Mouse (Mus musculus) C2C12 (cell line): ENCODE data around the gene Rnf17.

ENCODE experiments used
- CEBPB ChIP-seq: IDR thresholded peaks from one replicate; pipeline ENCODE4 v1.6.1; 2011; ENCODE audit warnings: low read depth, mild to moderate bottlenecking, control low read depth, moderate library complexity
- CTCF ChIP-seq: IDR thresholded peaks from one replicate; pipeline ENCODE4 v1.5.1; 2011; ENCODE audit not compliant: control insufficient read depth, insufficient read depth, insufficient read length
- FOSL1 ChIP-seq: IDR thresholded peaks from one replicate; pipeline ENCODE4 v1.8.0; 2011; ENCODE audit warnings: mild to moderate bottlenecking, low read length; ENCODE audit not compliant: poor library complexity, insufficient read depth, severe bottlenecking
- MAX ChIP-seq: IDR thresholded peaks from one replicate; pipeline ENCODE4 v1.6.1; 2011; ENCODE audit warnings: mild to moderate bottlenecking, control low read depth
- MYOG ChIP-seq: IDR thresholded peaks from one replicate; pipeline ENCODE4 v1.6.1; 2011; ENCODE audit not compliant: control insufficient read depth, insufficient read length; ENCODE audit errors: extremely low read depth
- USF1 ChIP-seq: IDR thresholded peaks from one replicate; pipeline ENCODE4 v1.6.1; 2011; ENCODE audit warnings: low read depth, mild to moderate bottlenecking, control low read depth, moderate library complexity

DNA sequence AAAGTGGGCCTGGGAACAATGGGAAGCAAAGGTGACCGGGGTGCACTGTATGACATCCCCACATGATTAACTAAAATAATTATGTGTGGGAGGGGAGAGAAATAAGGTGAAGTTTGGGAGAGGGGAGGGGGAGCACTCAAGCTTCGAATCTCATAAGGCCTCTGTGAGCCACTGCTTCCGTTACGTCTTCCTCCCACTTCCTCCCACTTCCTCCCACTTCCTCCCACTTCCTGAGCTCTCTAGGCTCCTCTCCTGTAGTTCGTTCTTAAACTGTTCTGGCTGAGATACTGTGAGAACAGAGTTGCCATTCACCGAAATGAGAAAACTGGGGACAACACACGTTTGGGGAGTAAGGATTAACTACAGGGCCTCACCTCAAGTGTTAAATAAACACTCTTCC lies 165.1 kb downstream of the Rnf17 start:
- TF ChIP-seq CTCF (no peak), MAX (no peak), USF1 (no peak), FOSL1 (no peak), MYOG (no peak), CEBPB (no peak)
